Mouse (Mus musculus) heart, adult 2 months (tissue): ENCODE data around the gene Fcgr2b.

Source experiments
- EP300 ChIP-seq: fragments of 200-500 bp; IDR thresholded peaks from 2 replicates; pipeline ENCODE4 v1.6.1; 2011; ENCODE audit warnings: low read depth, low read length, control low read depth; ENCODE audit not compliant: insufficient read depth
- POLR2A ChIP-seq: fragments of 200-500 bp; IDR thresholded peaks from 2 replicates; pipeline ENCODE4 v1.6.1; 2011; ENCODE audit warnings: mild to moderate bottlenecking, low read depth, low read length, control low read depth; ENCODE audit not compliant: insufficient read depth

DNA sequence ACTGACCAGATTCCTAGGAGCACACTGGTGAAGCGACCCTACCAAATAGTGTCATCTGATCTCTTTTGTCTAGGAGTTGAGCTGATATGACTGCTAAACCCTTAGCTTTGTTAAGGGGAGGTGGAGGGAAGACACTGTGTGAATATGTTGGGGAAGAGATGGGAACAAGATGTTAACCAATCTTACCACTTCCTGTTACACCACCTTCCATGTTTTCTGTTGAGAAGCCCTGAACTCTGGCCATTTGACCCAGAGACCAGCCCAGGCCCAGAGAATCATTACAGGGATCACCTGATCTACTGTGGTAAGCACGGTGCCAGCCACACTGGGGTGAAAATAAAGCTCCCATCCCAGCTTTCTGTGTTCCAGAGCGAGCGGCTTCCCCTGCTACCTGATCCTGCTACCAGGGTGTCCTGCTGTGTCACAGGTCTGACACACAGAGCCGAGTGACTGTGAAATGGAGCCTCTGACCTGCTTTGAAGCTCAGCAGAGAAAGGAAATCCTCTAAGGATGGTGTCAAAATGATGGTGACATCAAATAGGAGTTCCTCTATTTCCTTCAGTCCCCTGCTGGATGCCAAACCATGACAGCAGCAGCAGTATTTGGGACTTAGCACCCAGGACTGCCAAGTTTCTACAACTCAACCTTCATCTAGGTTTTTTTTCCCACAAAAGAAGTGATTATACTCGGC is 41.3 kb upstream of the Fcgr2b start:
- TF ChIP-seq EP300 = no peak
- TF ChIP-seq POLR2A = no peak
